Mouse (Mus musculus): ENCODE data around the gene Gm28053.

DNA sequence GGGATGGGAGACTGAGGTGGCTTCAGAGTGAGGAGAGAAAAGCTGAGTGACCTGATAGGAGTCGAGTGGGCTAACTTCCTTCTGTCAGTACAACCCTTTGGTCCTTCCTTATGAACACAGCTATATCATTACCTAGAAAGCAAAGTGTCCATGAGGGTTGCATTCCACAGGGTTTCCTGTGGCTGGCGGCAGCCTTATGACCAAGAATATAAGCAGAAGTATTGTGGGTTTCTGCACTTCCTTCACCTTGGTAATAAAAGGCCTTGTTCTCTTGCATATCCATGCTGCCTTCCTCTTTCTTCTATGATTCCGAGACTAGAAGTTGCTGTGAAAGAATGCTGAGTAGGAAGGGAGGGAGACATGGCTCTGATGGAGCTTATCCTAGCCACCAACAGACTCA is 19.5 kb upstream of the Gm28053 start:
- TF ChIP-seq CTCF (IDR thresholded peaks at IDR 0.05; ENCODE audit: extremely low read depth, insufficient read length, insufficient replicate concordance, low read depth, low read length) (no peak), POLR2A (IDR thresholded peaks at IDR 0.05; ENCODE audit: low read depth, low read length) (no peak)
